Mouse (Mus musculus) kidney, adult 2 months (tissue): Measurements from ENCODE around the gene Gh. TPM values are rescaled to one million over a fixed set of nuclear protein-coding genes. Genes with fewer than 3 reads are reported as not detected.
"Not testable (repeated sequence)": the region's sequence is repeated elsewhere in the genome, so short reads cannot be mapped to it uniquely, and the experiment has no call there.

Source experiments
- DNase-seq: peaks from one replicate; pipeline ENCODE4 v3.0.0; 2021
- H3K27ac ChIP-seq: fragments of 200-500 bp; 2 replicates; pipeline ENCODE4 v1.5.1; 2012; ENCODE audit warnings: low read depth, low read length, control low read depth, inconsistent platforms; ENCODE audit not compliant: insufficient read depth
- H3K27me3 ChIP-seq: fragments of 200-500 bp; replicated peaks from 2 replicates; pipeline ENCODE4 v1.6.1; 2012; ENCODE audit warnings: mild to moderate bottlenecking, moderate library complexity, low read length, inconsistent platforms; ENCODE audit not compliant: control insufficient read depth, insufficient read depth
- H3K36me3 ChIP-seq: fragments of 200-500 bp; 2 replicates; pipeline ENCODE4 v1.6.1; 2012; ENCODE audit warnings: mild to moderate bottlenecking, moderate library complexity, low read length, inconsistent platforms; ENCODE audit not compliant: control insufficient read depth, insufficient read depth
- H3K4me1 ChIP-seq: fragments of 200-500 bp; 2 replicates; pipeline ENCODE4 v1.6.1; 2011; ENCODE audit warnings: low read length; ENCODE audit not compliant: control insufficient read depth, insufficient read depth
- H3K4me3 ChIP-seq: fragments of 200-500 bp; 2 replicates; pipeline ENCODE4 v1.5.1; 2011; ENCODE audit warnings: mild to moderate bottlenecking, low read depth, low read length, control low read depth; ENCODE audit not compliant: insufficient read depth
- CTCF ChIP-seq: fragments of 200-500 bp; conservative IDR thresholded peaks from 2 replicates; pipeline ENCODE4 v1.5.1; 2011; ENCODE audit warnings: low read depth, mild to moderate bottlenecking, control low read depth, low read length, moderate library complexity, mixed read lengths; ENCODE audit not compliant: insufficient read depth, insufficient read length
- POLR2A ChIP-seq: fragments of 200-500 bp; IDR thresholded peaks from one replicate; pipeline ENCODE4 v1.6.1; 2011; ENCODE audit warnings: low read depth, low read length, control low read depth
- WGBS: fragments of 180-500 bp; shearing (Covaris S2); methylation state at CpG from one replicate; pipeline ENCODE4 v1.1.7; 2018; 5-methylcytosine and 5-hydroxymethylcytosine counted together
- polyA plus RNA-seq: library from polyadenylated mRNA; depleted of rRNA; stranded (reverse); fragments of >200 nt; gene quantifications from 2 replicates; pipeline ENCODE4 v1.2.3, GENCODE M21; 2012; rRNA removed

Gene Gh
- 0.16 TPM in 1 of 2 replicates, not detected in the other for polyA plus RNA-seq

DNA sequence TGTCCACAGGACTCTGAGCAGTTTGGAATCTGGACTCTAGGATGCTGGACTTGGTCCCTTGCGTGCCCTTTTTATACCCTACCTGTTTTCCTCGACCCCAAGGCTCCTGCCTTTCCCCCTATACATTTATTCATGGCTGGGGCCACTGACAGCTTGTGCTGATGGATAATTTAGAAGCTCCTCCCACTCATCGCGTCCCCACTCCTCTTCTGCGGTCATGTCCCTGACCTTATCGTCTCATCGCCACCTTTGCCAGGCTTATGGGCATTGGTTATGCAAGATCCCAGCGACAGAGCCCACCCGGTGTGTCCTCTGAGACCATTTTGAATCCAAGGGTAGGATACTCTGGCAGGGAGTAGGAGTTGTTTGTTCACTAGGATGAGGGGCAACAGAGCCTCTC, at the start of gene Gh:
Gh (minus strand) TSS at position 101 of the 400 bp plus-strand sequence.
- TF ChIP-seq CTCF (no peak), POLR2A (no peak)
- Histone ChIP-seq H3K27me3 (no peaks in the 10 kb centered on the region), H3K36me3 (no peaks in the 10 kb centered on the region), H3K4me1 (no peaks in the 10 kb centered on the region), H3K27ac (no peak within 1 kb of the TSS), H3K4me3 (no peak within 1 kb of the TSS)
- 73% methylated on average over 9 of the region's 9 CpGs for WGBS
- no peak for DNase-seq

GRCm38 (mm10) chr11:106351253-106351652, 49.6 kb upstream of the Gh start:
- H3K27ac ChIP-seq: no peak overlapping the region
- WGBS: 65% methylated on average over 3 of the region's 3 CpGs
- H3K4me1 ChIP-seq: no peaks in the 10 kb centered on the region
- no peak overlapping the region for H3K4me3 ChIP-seq
- TF ChIP-seq CTCF (no peak), POLR2A (no peak)
- H3K36me3 ChIP-seq: no peaks in the 10 kb centered on the region
- no peaks in the 10 kb centered on the region for H3K27me3 ChIP-seq
- no peak for DNase-seq

DNA sequence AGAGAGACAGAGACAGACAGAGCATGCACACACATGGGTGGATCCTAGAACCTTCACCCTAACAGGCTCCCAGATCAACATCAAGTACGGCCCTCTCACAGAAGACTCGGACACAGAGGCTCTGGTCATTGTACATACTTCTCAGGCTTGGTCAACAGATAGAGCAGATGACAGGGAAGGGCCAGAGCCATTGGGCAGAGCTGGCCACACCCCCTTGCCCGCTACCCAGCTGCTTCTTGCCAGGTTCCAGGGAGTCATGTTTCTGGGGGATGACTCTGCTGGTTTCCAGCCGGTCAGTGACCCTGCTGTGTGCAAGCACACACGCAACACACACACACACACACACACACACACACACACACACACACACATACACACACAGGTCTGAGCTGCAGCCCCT, 49.2 kb upstream of the Gh start:
- no peaks in the 10 kb centered on the region for H3K4me1 ChIP-seq
- no peak overlapping the region for H3K27ac ChIP-seq
- TF ChIP-seq CTCF (no peak), POLR2A (no peak)
- 61% methylated on average over 5 of the region's 5 CpGs for WGBS
- no peak for DNase-seq
- no peaks in the 10 kb centered on the region for H3K36me3 ChIP-seq
- no peaks in the 10 kb centered on the region for H3K27me3 ChIP-seq
- no peak overlapping the region for H3K4me3 ChIP-seq

GRCm38 (mm10) chr11:106349772-106350171, 48.1 kb upstream of the Gh start:
- Histone ChIP-seq H3K27me3 (no peaks in the 10 kb centered on the region), H3K36me3 (no peaks in the 10 kb centered on the region), H3K4me3 (no peak overlapping the region), H3K27ac (no peak overlapping the region), H3K4me1 (no peaks in the 10 kb centered on the region)
- DNase-seq: no peak
- 85% methylated on average over 6 of the region's 6 CpGs for WGBS
- TF ChIP-seq POLR2A (no peak), CTCF (no peak)

GRCm38 (mm10) chr11:106344910-106345309, 43.2 kb upstream of the Gh start:
- H3K4me1 ChIP-seq: no peaks in the 10 kb centered on the region
- TF ChIP-seq CTCF: no peak
- no peak for TF ChIP-seq POLR2A
- H3K36me3 ChIP-seq: no peaks in the 10 kb centered on the region
- WGBS: 42% methylated on average over 6 of the region's 6 CpGs
- H3K27me3 ChIP-seq: no peaks in the 10 kb centered on the region
- H3K27ac ChIP-seq: no peak overlapping the region
- H3K4me3 ChIP-seq: no peak overlapping the region
- no peak for DNase-seq

DNA sequence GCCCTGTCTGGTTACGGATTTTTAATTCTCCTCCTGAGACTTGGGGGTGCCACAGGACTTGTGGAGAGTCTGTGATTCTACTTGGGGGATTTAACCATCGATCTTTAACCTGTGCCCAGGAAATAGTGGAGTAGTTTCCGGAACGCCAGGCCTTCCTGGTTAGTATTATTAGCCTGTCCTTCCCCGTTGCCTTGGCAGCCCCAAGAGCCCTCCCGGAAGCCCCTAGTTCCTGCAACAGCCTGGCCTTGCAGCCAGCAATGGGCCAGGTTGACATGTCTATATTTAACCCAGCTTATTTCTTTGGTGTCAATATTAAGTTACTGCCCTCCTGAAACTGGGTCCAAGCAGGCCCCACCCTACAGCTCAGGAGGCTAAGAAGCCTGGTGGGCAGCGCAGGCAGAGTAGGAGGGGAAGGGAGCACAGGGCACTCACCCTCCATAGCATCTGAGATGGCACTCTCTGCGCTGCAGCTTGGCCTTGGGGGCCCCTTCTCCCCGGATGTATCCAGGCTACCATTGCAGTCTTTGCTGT, 39.4 kb upstream of the Gh start:
- DNase-seq: peak; percentile 46
- Histone ChIP-seq H3K27ac (no peak overlapping the region), H3K36me3 (no peaks in the 10 kb centered on the region), H3K27me3 (no peaks in the 10 kb centered on the region), H3K4me3 (no peak overlapping the region), H3K4me1 (no peaks in the 10 kb centered on the region)
- WGBS: 72% methylated on average over 9 of the region's 9 CpGs
- TF ChIP-seq POLR2A: no peak
- no peak for TF ChIP-seq CTCF

DNA sequence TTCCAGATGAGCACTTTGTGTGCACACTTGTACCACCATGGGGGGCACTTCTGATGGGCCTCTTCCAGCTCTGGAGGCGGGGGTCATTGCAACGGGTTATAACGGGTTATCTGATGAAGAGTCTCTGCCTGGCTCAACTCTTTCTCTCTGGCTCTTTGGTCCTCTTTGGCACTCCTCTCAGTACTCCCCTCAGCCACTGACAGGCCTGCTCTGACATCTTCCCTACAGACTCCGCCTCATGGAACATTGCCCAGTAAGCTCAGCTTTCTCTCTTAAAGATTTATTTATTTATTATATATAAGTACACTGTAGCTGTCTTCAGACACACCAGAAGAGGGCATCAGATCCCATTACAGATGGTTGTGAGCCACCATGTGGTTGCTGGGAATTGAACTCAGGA, 37.7 kb upstream of the Gh start:
- 92% methylated on average over 4 of the region's 4 CpGs for WGBS

DNA sequence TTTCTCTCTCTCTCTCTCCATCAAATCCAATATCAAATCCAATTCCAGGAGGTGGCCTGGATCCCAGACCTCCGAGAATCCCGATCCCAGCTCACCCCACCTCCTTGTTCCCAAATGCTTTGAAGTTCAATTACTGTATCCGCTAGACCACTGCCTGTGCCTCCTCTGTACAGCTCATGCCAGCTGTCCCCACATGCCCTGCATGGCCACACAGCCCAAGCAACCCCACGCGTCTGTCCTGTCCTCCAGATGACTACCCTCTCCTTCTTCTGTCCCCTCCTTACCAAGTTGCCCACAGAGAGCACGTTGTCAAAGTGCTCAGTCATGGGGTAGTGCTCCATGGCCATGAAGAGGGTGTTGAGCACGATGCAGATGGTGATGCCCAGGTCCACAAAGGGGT, 37.2 kb upstream of the Gh start:
- Histone ChIP-seq H3K4me3 (no peak overlapping the region), H3K27ac (no peak overlapping the region), H3K4me1 (no peaks in the 10 kb centered on the region), H3K36me3 (no peaks in the 10 kb centered on the region), H3K27me3 (no peaks in the 10 kb centered on the region)
- WGBS: 72% methylated on average over 7 of the region's 7 CpGs
- no peak for DNase-seq
- TF ChIP-seq POLR2A (no peak), CTCF (no peak)

More for the DNA sequence above, 37.7 kb upstream of the Gh start:
- not testable (repeated sequence) for H3K36me3 ChIP-seq, H3K4me1 ChIP-seq, H3K27me3 ChIP-seq, H3K27ac ChIP-seq, H3K4me3 ChIP-seq, DNase-seq
